Mouse (Mus musculus): Measurements from ENCODE around the gene Osbpl2. TPM values are rescaled to one million over a fixed set of nuclear protein-coding genes. Genes with fewer than 3 reads are reported as not detected.
"Not testable (repeated sequence)": the region's sequence is repeated elsewhere in the genome, so short reads cannot be mapped to it uniquely, and the experiment has no call there.

Gene Osbpl2
- total and polyA plus RNA-seq, 2 experiments: 14.0 to 21.9 TPM

- Histone ChIP-seq H3K4me1 (ENCODE audit: control insufficient read depth, insufficient read depth, low read length) (peaks cover 20% of the 10 kb centered on the region), H3K9ac (ENCODE audit: low read depth, low read length) (peak within 1 kb of the TSS; percentile 99), H3K36me3 (ENCODE audit: control insufficient read depth, insufficient read depth, low read length) (peaks cover 5% of the 10 kb centered on the region; the same call in 1 of the 2 replicates), H3K4me3 (ENCODE audit: insufficient read depth, low read depth, low read length) (peak within 1 kb of the TSS; percentile 91), H3K79me2 (ENCODE audit: control insufficient read depth, insufficient read depth, low read length) (peaks cover 12% of the 10 kb centered on the region), H3K27ac (replicated peaks; ENCODE audit: insufficient read depth, low read depth, low read length) (peak within 1 kb of the TSS; percentile 86), H3K27me3 (ENCODE audit: control insufficient read depth, insufficient read depth, low read length) (no peaks in the 10 kb centered on the region)
- peak; percentile 90 for TF ChIP-seq CTCF (IDR thresholded peaks at IDR 0.05; ENCODE audit: low read depth, low read length)
- no peak for TF ChIP-seq POLR2A (IDR thresholded peaks at IDR 0.05; ENCODE audit: extremely low read depth, insufficient read depth, low read length)
- WGBS: 3% methylated on average over 40 of the region's 41 CpGs
- peak; percentile 73 for DNase-seq (ENCODE audit: extremely low read depth, low read depth, low spot score)
Measured at GRCm38 (mm10) chr2:180170806-180171521, 51.9 kb downstream of the Osbpl2 start, which contains the start of gene Adrm1. Gene Adrm1 (plus strand): TSS chr2:180171485.

DNA sequence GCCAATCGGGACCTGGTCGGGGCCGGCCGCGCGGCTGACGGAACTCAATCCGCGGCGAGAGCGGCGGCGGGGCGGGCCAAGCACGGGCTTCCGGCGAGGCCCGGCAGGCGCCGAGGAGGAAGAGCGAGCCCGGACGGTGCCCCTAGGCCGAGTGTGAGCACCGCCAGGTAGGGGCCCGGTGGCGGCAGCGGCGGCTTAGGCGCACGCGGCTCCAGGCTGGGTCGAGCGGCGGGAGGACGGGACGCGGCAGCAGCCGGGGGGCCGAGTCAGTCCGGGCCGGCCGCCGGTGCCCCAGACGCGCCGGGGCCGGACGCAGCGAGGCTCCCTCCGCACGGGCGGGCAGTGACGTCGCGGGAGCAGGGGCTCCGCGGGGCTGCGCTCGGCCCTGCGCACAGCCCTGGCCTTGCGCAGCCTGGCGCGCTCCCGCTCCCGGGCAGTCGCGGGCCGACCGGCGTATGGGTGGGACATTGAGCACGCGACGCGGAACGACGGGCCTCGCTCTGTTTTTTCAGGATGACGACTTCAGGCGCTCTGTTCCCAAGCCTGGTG is 52.5 kb downstream of the Osbpl2 start:
- peak overlapping the region; percentile 91 for H3K4me3 ChIP-seq (ENCODE audit: insufficient read depth, low read depth, low read length)
- TF ChIP-seq CTCF (IDR thresholded peaks at IDR 0.05; ENCODE audit: low read depth, low read length): no peak
- peak; percentile 77; the same call in 1 of the 2 replicates for TF ChIP-seq POLR2A (IDR thresholded peaks at IDR 0.05; ENCODE audit: extremely low read depth, insufficient read depth, low read length)
- H3K36me3 ChIP-seq (ENCODE audit: control insufficient read depth, insufficient read depth, low read length): peaks cover 5% of the 10 kb centered on the region; the same call in 1 of the 2 replicates
- H3K27ac ChIP-seq (replicated peaks; ENCODE audit: insufficient read depth, low read depth, low read length): peak overlapping the region; percentile 86
- no peak for DNase-seq (ENCODE audit: extremely low read depth, low read depth, low spot score)
- peak overlapping the region; percentile 99 for H3K9ac ChIP-seq (ENCODE audit: low read depth, low read length)
- no peaks in the 10 kb centered on the region for H3K27me3 ChIP-seq (ENCODE audit: control insufficient read depth, insufficient read depth, low read length)
- H3K79me2 ChIP-seq (ENCODE audit: control insufficient read depth, insufficient read depth, low read length): peaks cover 12% of the 10 kb centered on the region
- peaks cover 20% of the 10 kb centered on the region for H3K4me1 ChIP-seq (ENCODE audit: control insufficient read depth, insufficient read depth, low read length)
- WGBS: 1% methylated on average over 71 of the region's 80 CpGs

DNA sequence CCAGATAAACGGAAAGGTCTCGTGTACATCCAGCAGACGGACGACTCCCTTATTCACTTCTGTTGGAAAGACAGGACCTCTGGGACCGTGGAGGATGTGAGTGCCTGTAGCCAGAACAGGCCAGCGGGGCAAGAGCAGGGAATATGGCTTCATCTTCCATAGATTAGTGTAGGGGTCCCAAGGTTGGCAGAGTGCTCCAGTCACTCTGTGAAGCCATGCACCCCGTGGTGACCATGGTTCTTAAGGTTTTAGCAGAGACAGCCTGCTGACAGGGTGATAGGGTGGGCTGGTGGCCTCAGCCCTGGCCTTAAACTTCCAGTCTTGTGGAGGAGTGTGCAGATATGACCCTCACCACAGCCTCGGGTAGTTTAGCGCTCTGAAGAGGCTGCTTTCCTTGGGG is 53.0 kb downstream of the Osbpl2 start:
- Histone ChIP-seq H3K27ac (replicated peaks; ENCODE audit: insufficient read depth, low read depth, low read length) (no peak overlapping the region; the same call in 1 of the 2 replicates), H3K4me3 (ENCODE audit: insufficient read depth, low read depth, low read length) (peak overlapping the region; percentile 91), H3K27me3 (ENCODE audit: control insufficient read depth, insufficient read depth, low read length) (no peaks in the 10 kb centered on the region), H3K4me1 (ENCODE audit: control insufficient read depth, insufficient read depth, low read length) (peaks cover 20% of the 10 kb centered on the region), H3K36me3 (ENCODE audit: control insufficient read depth, insufficient read depth, low read length) (peaks cover 5% of the 10 kb centered on the region; the same call in 1 of the 2 replicates), H3K79me2 (ENCODE audit: control insufficient read depth, insufficient read depth, low read length) (peaks cover 12% of the 10 kb centered on the region), H3K9ac (ENCODE audit: low read depth, low read length) (peak overlapping the region; percentile 93)
- no peak for DNase-seq (ENCODE audit: extremely low read depth, low read depth, low spot score)
- under 1% methylated on average over 9 of the region's 9 CpGs for WGBS
- TF ChIP-seq POLR2A (IDR thresholded peaks at IDR 0.05; ENCODE audit: extremely low read depth, insufficient read depth, low read length): no peak
- TF ChIP-seq CTCF (IDR thresholded peaks at IDR 0.05; ENCODE audit: low read depth, low read length): no peak

DNA sequence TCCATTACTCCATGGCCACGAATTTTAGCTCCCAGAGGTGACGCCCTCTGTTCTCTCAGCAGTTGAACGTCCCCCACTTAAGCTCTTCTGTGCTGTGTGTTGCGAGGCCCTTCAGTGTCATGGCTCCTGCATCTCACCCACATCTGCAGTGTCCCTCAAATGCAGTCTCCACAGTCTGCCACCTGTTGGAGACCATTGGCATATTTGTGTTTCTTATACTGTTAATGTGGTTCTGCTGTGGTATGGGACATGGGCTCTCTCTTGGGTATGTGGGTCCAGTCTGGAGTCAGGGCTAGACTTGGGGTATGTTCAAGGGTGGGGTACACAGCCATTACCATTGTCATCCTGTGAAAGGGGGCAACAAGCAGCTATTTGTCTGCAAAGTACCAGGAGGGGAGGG is 54.1 kb downstream of the Osbpl2 start:
- peaks cover 5% of the 10 kb centered on the region; the same call in 1 of the 2 replicates for H3K36me3 ChIP-seq (ENCODE audit: control insufficient read depth, insufficient read depth, low read length)
- DNase-seq (ENCODE audit: extremely low read depth, low read depth, low spot score): no peak
- TF ChIP-seq CTCF (IDR thresholded peaks at IDR 0.05; ENCODE audit: low read depth, low read length): no peak
- TF ChIP-seq POLR2A (IDR thresholded peaks at IDR 0.05; ENCODE audit: extremely low read depth, insufficient read depth, low read length): no peak

GRCm38 (mm10) chr2:180173711-180174110 is 54.6 kb downstream of the Osbpl2 start:
- not testable (repeated sequence) for H3K27me3 ChIP-seq (ENCODE audit: control insufficient read depth, insufficient read depth, low read length); H3K36me3 ChIP-seq (ENCODE audit: control insufficient read depth, insufficient read depth, low read length); DNase-seq (ENCODE audit: extremely low read depth, low read depth, low spot score); H3K4me3 ChIP-seq (ENCODE audit: insufficient read depth, low read depth, low read length); H3K9ac ChIP-seq (ENCODE audit: low read depth, low read length); H3K27ac ChIP-seq (replicated peaks; ENCODE audit: insufficient read depth, low read depth, low read length)
- 63% methylated on average over 8 of the region's 8 CpGs for WGBS
- H3K4me1 ChIP-seq (ENCODE audit: control insufficient read depth, insufficient read depth, low read length): peaks cover 20% of the 10 kb centered on the region
- H3K79me2 ChIP-seq (ENCODE audit: control insufficient read depth, insufficient read depth, low read length): peaks cover 12% of the 10 kb centered on the region

More for the DNA sequence above, 54.1 kb downstream of the Osbpl2 start:
- H3K9ac ChIP-seq (ENCODE audit: low read depth, low read length): no peak overlapping the region
- WGBS: 67% methylated on average over 4 of the region's 4 CpGs
- H3K27me3 ChIP-seq (ENCODE audit: control insufficient read depth, insufficient read depth, low read length): no peaks in the 10 kb centered on the region
- peaks cover 12% of the 10 kb centered on the region for H3K79me2 ChIP-seq (ENCODE audit: control insufficient read depth, insufficient read depth, low read length)
- peaks cover 20% of the 10 kb centered on the region for H3K4me1 ChIP-seq (ENCODE audit: control insufficient read depth, insufficient read depth, low read length)
- H3K4me3 ChIP-seq (ENCODE audit: insufficient read depth, low read depth, low read length): no peak overlapping the region
- H3K27ac ChIP-seq (replicated peaks; ENCODE audit: insufficient read depth, low read depth, low read length): no peak overlapping the region

DNA sequence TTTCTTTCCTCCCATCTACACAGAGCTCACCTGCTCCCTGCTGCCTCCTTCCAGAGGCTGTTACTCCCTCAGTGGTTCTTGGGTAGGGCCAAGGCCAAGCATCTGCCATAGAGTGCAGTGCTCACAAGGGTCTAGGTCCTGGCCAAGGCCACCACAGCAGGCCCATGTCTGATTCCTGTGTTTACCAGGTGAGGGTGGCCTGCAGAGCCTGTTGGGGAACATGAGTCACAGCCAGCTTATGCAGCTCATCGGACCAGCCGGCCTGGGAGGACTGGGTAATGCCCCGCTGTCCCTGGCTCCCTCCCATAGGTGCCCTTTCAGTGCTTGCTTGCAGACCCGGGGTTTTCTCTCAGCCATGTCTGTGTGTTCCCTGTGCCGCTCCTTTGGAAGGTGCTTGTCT is 55.0 kb downstream of the Osbpl2 start:
- DNase-seq (ENCODE audit: extremely low read depth, low read depth, low spot score): no peak
- H3K9ac ChIP-seq (ENCODE audit: low read depth, low read length): no peak overlapping the region
- WGBS: 89% methylated on average over 5 of the region's 5 CpGs

More for the DNA sequence above, 55.0 kb downstream of the Osbpl2 start:
- H3K79me2 ChIP-seq (ENCODE audit: control insufficient read depth, insufficient read depth, low read length): peaks cover 12% of the 10 kb centered on the region
- H3K36me3 ChIP-seq (ENCODE audit: control insufficient read depth, insufficient read depth, low read length): peaks cover 5% of the 10 kb centered on the region; the same call in 1 of the 2 replicates
- H3K4me3 ChIP-seq (ENCODE audit: insufficient read depth, low read depth, low read length): no peak overlapping the region
- no peak overlapping the region for H3K27ac ChIP-seq (replicated peaks; ENCODE audit: insufficient read depth, low read depth, low read length)
- peaks cover 20% of the 10 kb centered on the region for H3K4me1 ChIP-seq (ENCODE audit: control insufficient read depth, insufficient read depth, low read length)
- no peak for TF ChIP-seq POLR2A (IDR thresholded peaks at IDR 0.05; ENCODE audit: extremely low read depth, insufficient read depth, low read length)
- TF ChIP-seq CTCF (IDR thresholded peaks at IDR 0.05; ENCODE audit: low read depth, low read length): no peak
- H3K27me3 ChIP-seq (ENCODE audit: control insufficient read depth, insufficient read depth, low read length): no peaks in the 10 kb centered on the region

Data from liver, adult 2 months (tissue).